Mouse (Mus musculus) E14TG2a.4 (cell line): ENCODE data around the gene Zfp958.

Source experiments
- H3K27me3 ChIP-seq: 2 replicates; pipeline ENCODE4 v1.6.1; 2014; ENCODE audit warnings: low read length, control low read depth; ENCODE audit not compliant: insufficient read depth
- H3K36me3 ChIP-seq: 2 replicates; pipeline ENCODE4 v1.6.1; 2014; ENCODE audit warnings: low read length, control low read depth; ENCODE audit not compliant: insufficient read depth
- H3K4me1 ChIP-seq: replicated peaks from 2 replicates; pipeline ENCODE4 v1.6.1; 2014; ENCODE audit warnings: low read depth, low read length, control low read depth
- H3K4me3 ChIP-seq: replicated peaks from 2 replicates; pipeline ENCODE4 v1.5.1; 2014; ENCODE audit warnings: mild to moderate bottlenecking, low read length
- H3K9me3 ChIP-seq: 2 replicates; pipeline ENCODE4 v1.6.1; 2014; ENCODE audit warnings: low read length, control low read depth
- CTCF ChIP-seq: conservative IDR thresholded peaks from 2 replicates; pipeline ENCODE4 v1.5.1; 2014; ENCODE audit warnings: low read length
- NANOG ChIP-seq: IDR thresholded peaks from 2 replicates; pipeline ENCODE4 v1.6.1; 2014; ENCODE audit warnings: borderline replicate concordance, low read length, mixed read lengths
- POU5F1 ChIP-seq: IDR thresholded peaks from 2 replicates; pipeline ENCODE4 v1.6.1; 2014; ENCODE audit warnings: low read length, borderline replicate concordance

Zfp958 gene

DNA sequence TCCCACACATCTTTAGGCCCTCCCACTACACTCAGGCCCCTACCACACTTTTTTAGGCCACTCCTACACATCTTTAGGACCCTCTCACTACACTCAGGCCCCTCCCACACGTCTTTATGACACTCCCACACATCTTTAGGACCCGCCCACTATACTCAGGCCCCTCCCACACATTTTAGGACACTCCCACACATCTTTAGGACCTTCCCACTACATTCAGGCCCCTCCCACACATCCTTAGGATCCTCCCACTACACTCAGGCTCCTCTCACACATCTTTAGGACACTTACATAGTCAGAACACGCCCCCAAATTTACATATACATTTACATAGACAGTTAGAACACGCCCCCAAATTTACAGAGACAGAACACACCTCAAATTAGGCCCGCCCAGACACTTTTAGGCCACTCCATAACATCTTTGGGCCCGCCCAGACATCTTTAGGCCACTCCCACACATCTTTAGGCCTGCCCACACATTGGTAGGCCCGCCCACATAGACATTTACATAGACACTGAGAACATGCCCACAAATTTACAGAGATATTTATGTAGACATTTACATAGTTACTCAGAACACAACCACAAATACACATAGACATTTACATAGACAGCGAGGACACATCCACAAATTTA is 66.1 kb downstream of the Zfp958 start:
- Histone ChIP-seq H3K4me1 (no peaks in the 10 kb centered on the region), H3K4me3 (peak overlapping the region; percentile 84), H3K27me3 (no peaks in the 10 kb centered on the region), H3K9me3 (peaks cover 25% of the 10 kb centered on the region), H3K36me3 (no peaks in the 10 kb centered on the region; the same call in 1 of the 2 replicates)
- no peak for TF ChIP-seq CTCF
- TF ChIP-seq POU5F1: 0 out of 2 replicates have a peak, but pooled peaks have one; percentile 20
- TF ChIP-seq NANOG: no peak

DNA sequence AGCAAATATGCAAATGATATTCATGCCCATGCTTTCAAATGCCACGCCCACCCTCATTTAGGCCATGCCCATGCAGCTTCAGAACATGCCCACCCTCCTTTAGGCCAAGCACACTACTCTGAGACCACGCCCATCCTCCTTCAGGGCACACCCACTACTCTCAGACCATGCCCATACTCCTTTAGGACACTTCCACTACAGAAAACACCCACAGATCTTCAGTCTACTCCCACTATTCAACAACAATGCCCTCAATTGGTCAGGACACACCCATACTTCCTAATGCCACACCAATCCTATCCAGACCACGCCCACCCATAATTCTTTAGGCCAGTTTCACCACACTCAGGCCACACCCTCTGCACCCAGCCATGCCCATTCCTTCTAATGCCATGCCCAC is 66.8 kb downstream of the Zfp958 start:
- Histone ChIP-seq H3K4me1 (no peaks in the 10 kb centered on the region), H3K36me3 (no peaks in the 10 kb centered on the region; the same call in 1 of the 2 replicates), H3K4me3 (no peak overlapping the region), H3K9me3 (peaks cover 25% of the 10 kb centered on the region), H3K27me3 (no peaks in the 10 kb centered on the region)
- no peak for TF ChIP-seq CTCF
- no peak for TF ChIP-seq POU5F1
- TF ChIP-seq NANOG: no peak
